Mouse (Mus musculus) kidney, adult 2 months (tissue): Measurements from ENCODE around the gene Fbln1.

ENCODE experiments used
- CTCF ChIP-seq: fragments of 200-500 bp; conservative IDR thresholded peaks from 2 replicates; pipeline ENCODE4 v1.5.1; 2011; ENCODE audit warnings: low read depth, mild to moderate bottlenecking, control low read depth, low read length, moderate library complexity, mixed read lengths; ENCODE audit not compliant: insufficient read depth, insufficient read length
- POLR2A ChIP-seq: fragments of 200-500 bp; IDR thresholded peaks from one replicate; pipeline ENCODE4 v1.6.1; 2011; ENCODE audit warnings: low read depth, low read length, control low read depth

- TF ChIP-seq CTCF (no peak), POLR2A (no peak)
Observed at GRCm38 (mm10) chr15:85272988-85273387, 67.2 kb downstream of the Fbln1 start.
